Mouse (Mus musculus) C2C12 (cell line): ENCODE measurements around the gene Klhdc2. TPM values are rescaled to one million over a fixed set of nuclear protein-coding genes. Genes with fewer than 3 reads are reported as not detected.

Source experiments
- H3K27me3 ChIP-seq: one replicate; pipeline ENCODE4 v1.6.1; 2011; ENCODE audit not compliant: control insufficient read depth, insufficient read depth, insufficient read length
- H3K36me3 ChIP-seq: one replicate; pipeline ENCODE4 v1.6.1; 2011; ENCODE audit not compliant: control insufficient read depth, insufficient read depth
- H3K4me3 ChIP-seq: one replicate; pipeline ENCODE4 v1.5.1; 2011; ENCODE audit warnings: mild to moderate bottlenecking, control low read depth; ENCODE audit not compliant: poor library complexity, insufficient read depth, severe bottlenecking
- H3K79me2 ChIP-seq: one replicate; pipeline ENCODE4 v1.6.1; 2011; ENCODE audit not compliant: control insufficient read depth, insufficient read depth
- H3K79me3 ChIP-seq: one replicate; pipeline ENCODE4 v1.6.1; 2011; ENCODE audit warnings: low read depth, control low read depth
- H3ac ChIP-seq: one replicate; pipeline ENCODE3; 2011; ENCODE audit warnings: low read depth; ENCODE audit not compliant: control insufficient read depth, insufficient read length
- CEBPB ChIP-seq: IDR thresholded peaks from one replicate; pipeline ENCODE4 v1.6.1; 2011; ENCODE audit warnings: low read depth, mild to moderate bottlenecking, control low read depth, moderate library complexity
- CTCF ChIP-seq: IDR thresholded peaks from one replicate; pipeline ENCODE4 v1.5.1; 2011; ENCODE audit not compliant: control insufficient read depth, insufficient read depth, insufficient read length
- FOSL1 ChIP-seq: IDR thresholded peaks from one replicate; pipeline ENCODE4 v1.8.0; 2011; ENCODE audit warnings: mild to moderate bottlenecking, low read length; ENCODE audit not compliant: poor library complexity, insufficient read depth, severe bottlenecking
- MAX ChIP-seq: IDR thresholded peaks from one replicate; pipeline ENCODE4 v1.6.1; 2011; ENCODE audit warnings: mild to moderate bottlenecking, control low read depth
- MYOD1 ChIP-seq: IDR thresholded peaks from one replicate; pipeline ENCODE4 v1.6.1; 2011; ENCODE audit warnings: low read depth; ENCODE audit not compliant: control insufficient read depth, insufficient read length
- MYOG ChIP-seq: IDR thresholded peaks from one replicate; pipeline ENCODE4 v1.6.1; 2011; ENCODE audit not compliant: control insufficient read depth, insufficient read length; ENCODE audit errors: extremely low read depth
- USF1 ChIP-seq: IDR thresholded peaks from one replicate; pipeline ENCODE4 v1.6.1; 2011; ENCODE audit warnings: low read depth, mild to moderate bottlenecking, control low read depth, moderate library complexity
- polyA plus RNA-seq: library from polyadenylated mRNA; unstranded; fragments of >200 nt; fragmentation: generic; extraction: Trizol; gene quantifications from one replicate; pipeline ENCODE4 v1.2.1, GENCODE M21; 2012; ENCODE audit warnings: missing spikeins

Klhdc2 gene
- polyA plus RNA-seq, 1 experiment: 62.6 TPM

GRCm38 (mm10) chr12:69333547-69333946 is 37.1 kb downstream of the Klhdc2 start:
- TF ChIP-seq FOSL1 (no peak), MYOG (no peak), CTCF (no peak), USF1 (no peak), MAX (no peak)
- Histone ChIP-seq H3K79me3 (no peaks in the 10 kb centered on the region), H3K79me2 (peaks cover 6% of the 10 kb centered on the region), H3K36me3 (peaks cover 88% of the 10 kb centered on the region), H3K4me3 (no peak overlapping the region), H3K27me3 (no peaks in the 10 kb centered on the region), H3ac (no peak overlapping the region)

GRCm38 (mm10) chr12:69349928-69350327 is 53.4 kb downstream of the Klhdc2 start:
- Histone ChIP-seq H3K79me3 (no peaks in the 10 kb centered on the region), H3K36me3 (peaks cover 84% of the 10 kb centered on the region), H3K79me2 (peaks cover 8% of the 10 kb centered on the region), H3K4me3 (no peak overlapping the region), H3K27me3 (no peaks in the 10 kb centered on the region), H3ac (no peak overlapping the region)
- TF ChIP-seq CTCF (no peak), MYOD1 (no peak), MAX (no peak), MYOG (no peak), FOSL1 (no peak), USF1 (no peak), CEBPB (no peak)

- Histone ChIP-seq H3K4me3 (no peak overlapping the region), H3K79me3 (peaks cover 12% of the 10 kb centered on the region), H3K36me3 (peaks cover 76% of the 10 kb centered on the region), H3K27me3 (no peaks in the 10 kb centered on the region), H3K79me2 (peaks cover 26% of the 10 kb centered on the region), H3ac (no peak overlapping the region)
- TF ChIP-seq CTCF: no peak
- TF ChIP-seq FOSL1: no peak
- TF ChIP-seq USF1: no peak
- TF ChIP-seq MYOG: no peak
- no peak for TF ChIP-seq MYOD1
Measured at GRCm38 (mm10) chr12:69351685-69352084, 55.2 kb downstream of the Klhdc2 start.

- no peak for TF ChIP-seq MYOD1
- TF ChIP-seq CEBPB: no peak
- TF ChIP-seq CTCF: no peak
- TF ChIP-seq MYOG: no peak
- TF ChIP-seq MAX: peak; percentile 49
- TF ChIP-seq FOSL1: no peak
- peaks cover 30% of the 10 kb centered on the region for H3K79me2 ChIP-seq
- H3K27me3 ChIP-seq: no peaks in the 10 kb centered on the region
- H3K4me3 ChIP-seq: peak within 1 kb of the TSS; percentile 66
- H3K36me3 ChIP-seq: peaks cover 32% of the 10 kb centered on the region
- H3K79me3 ChIP-seq: peaks cover 13% of the 10 kb centered on the region
- peak within 1 kb of the TSS; percentile 99 for H3ac ChIP-seq
Measured at GRCm38 (mm10) chr12:69356546-69357299, 60.2 kb downstream of the Klhdc2 start, which contains the start of gene Nemf. Gene Nemf (minus strand): TSS chr12:69357165.

GRCm38 (mm10) chr12:69357300-69357646 is 60.8 kb downstream of the Klhdc2 start:
- H3ac ChIP-seq: peak overlapping the region; percentile 47
- H3K27me3 ChIP-seq: no peaks in the 10 kb centered on the region
- H3K79me2 ChIP-seq: peaks cover 30% of the 10 kb centered on the region
- peak overlapping the region; percentile 66 for H3K4me3 ChIP-seq
- TF ChIP-seq CEBPB (no peak), CTCF (no peak), MYOG (no peak), MYOD1 (no peak), FOSL1 (no peak), MAX (no peak), USF1 (no peak)
- peaks cover 26% of the 10 kb centered on the region for H3K36me3 ChIP-seq
- peaks cover 13% of the 10 kb centered on the region for H3K79me3 ChIP-seq

Other genes with a start within 250 kb of the Klhdc2 start
- 10,268 TPM for gene Rps29, start 137.5 kb upstream of the Klhdc2 start, polyA plus RNA-seq
- 30.4 TPM for gene Lrr1, start 127.9 kb upstream of the Klhdc2 start, polyA plus RNA-seq
- gene Rpl36al, start 112.6 kb upstream of the Klhdc2 start, polyA plus RNA-seq: 980 TPM
- 39.6 TPM for gene Mgat2, start 112.5 kb upstream of the Klhdc2 start, polyA plus RNA-seq
- 15.4 TPM for gene Gm49383, start 99.6 kb upstream of the Klhdc2 start, polyA plus RNA-seq
- 6.5 TPM for gene Dnaaf2, start 98.3 kb upstream of the Klhdc2 start, polyA plus RNA-seq
- 14.2 TPM for gene Gm49384, start 92.4 kb upstream of the Klhdc2 start, polyA plus RNA-seq
- gene Pole2, start 68.5 kb upstream of the Klhdc2 start, polyA plus RNA-seq: 14.2 TPM
- 1.8 TPM for gene Klhdc1, start 55.5 kb upstream of the Klhdc2 start, polyA plus RNA-seq
- 6.4 TPM for gene Nemf, start 60.5 kb downstream of the Klhdc2 start, polyA plus RNA-seq
- gene Arf6, start 75.5 kb downstream of the Klhdc2 start, polyA plus RNA-seq: 87.3 TPM
- gene Gm9887, start 75.8 kb downstream of the Klhdc2 start, polyA plus RNA-seq: 6.5 TPM